Mouse (Mus musculus): ENCODE data around the gene Ppp3ca. TPM values are rescaled to one million over a fixed set of nuclear protein-coding genes. Genes with fewer than 3 reads are reported as not detected.

The Ppp3ca gene
- polyA plus RNA-seq, 2 experiments, result 3.9 to 7.4 TPM

- Histone ChIP-seq H3K27me3 (ENCODE audit: control insufficient read depth, insufficient read depth, low read length) (no peaks in the 10 kb centered on the region), H3K27ac (no peak overlapping the region), H3K9me3 (ENCODE audit: control insufficient read depth, low read length) (no peaks in the 10 kb centered on the region), H3K36me3 (replicated peaks; ENCODE audit: control insufficient read depth, insufficient read depth, low read depth) (no peaks in the 10 kb centered on the region), H3K9ac (replicated peaks) (no peak overlapping the region), H3K4me3 (ENCODE audit: insufficient read depth in 1 of 2, low read depth in 2 of 2, low read length in 2 of 2) (no peak overlapping the region), H3K4me2 (ENCODE audit: low read depth) (no peak overlapping the region), H3K4me1 (replicated peaks; ENCODE audit: control insufficient read depth in 2 of 2, insufficient read depth in 2 of 2, low read length in 1 of 2) (peaks cover 3 to 9% of the 10 kb centered on the region in 2 experiments)
- WGBS (ENCODE audit: insufficient replicate concordance), result 25% methylated on average over 1 of the region's 1 CpGs
- ATAC-seq (ENCODE audit: insufficient read depth) (no peak), DNase-seq (ENCODE audit: low read depth in 3 of 3, low spot score in 3 of 3) (no peak)
- no peak for TF ChIP-seq EP300 (IDR thresholded peaks at IDR 0.05; ENCODE audit: low read depth)
- 0 out of 2 replicates have a peak, but pooled peaks have one; percentile 21 for TF ChIP-seq CTCF (IDR thresholded peaks at IDR 0.05; ENCODE audit: low read depth)
Observed at GRCm38 (mm10) chr3:136769486-136769882, 99.6 kb downstream of the Ppp3ca start.

- no peaks in the 10 kb centered on the region for H3K27me3 ChIP-seq (ENCODE audit: control insufficient read depth, insufficient read depth, low read length)
- TF ChIP-seq CTCF (IDR thresholded peaks at IDR 0.05; ENCODE audit: low read depth), result no peak
- no peak for TF ChIP-seq EP300 (IDR thresholded peaks at IDR 0.05; ENCODE audit: low read depth)
- WGBS (ENCODE audit: insufficient replicate concordance), result 69% methylated on average over 5 of the region's 5 CpGs
Observed at GRCm38 (mm10) chr3:136771700-136772099, 101.8 kb downstream of the Ppp3ca start.

GRCm38 (mm10) chr3:136773217-136773616, 103.3 kb downstream of the Ppp3ca start:
- no peak for TF ChIP-seq EP300 (IDR thresholded peaks at IDR 0.05; ENCODE audit: low read depth)
- H3K4me2 ChIP-seq (ENCODE audit: low read depth), result no peak overlapping the region
- H3K27ac ChIP-seq, result no peak overlapping the region
- peaks cover 3 to 9% of the 10 kb centered on the region in 2 experiments for H3K4me1 ChIP-seq (replicated peaks; ENCODE audit: control insufficient read depth in 2 of 2, insufficient read depth in 2 of 2, low read length in 1 of 2)
- H3K9ac ChIP-seq (replicated peaks), result no peak overlapping the region
- WGBS (ENCODE audit: insufficient replicate concordance), result 32% methylated on average over 4 of the region's 4 CpGs
- H3K36me3 ChIP-seq (replicated peaks; ENCODE audit: control insufficient read depth, insufficient read depth, low read depth), result no peaks in the 10 kb centered on the region
- no peaks in the 10 kb centered on the region for H3K27me3 ChIP-seq (ENCODE audit: control insufficient read depth, insufficient read depth, low read length)
- no peaks in the 10 kb centered on the region for H3K9me3 ChIP-seq (ENCODE audit: control insufficient read depth, low read length)
- H3K4me3 ChIP-seq (ENCODE audit: insufficient read depth in 1 of 2, low read depth in 2 of 2, low read length in 2 of 2), result no peak overlapping the region
- DNase-seq (ENCODE audit: low read depth in 3 of 3, low spot score in 3 of 3) (no peak), ATAC-seq (ENCODE audit: insufficient read depth) (no peak)

More at GRCm38 (mm10) chr3:136771700-136772099, 101.8 kb downstream of the Ppp3ca start:
- DNase-seq (ENCODE audit: low read depth in 3 of 3, low spot score in 3 of 3), result no peak
- Histone ChIP-seq H3K36me3 (replicated peaks; ENCODE audit: control insufficient read depth, insufficient read depth, low read depth) (no peaks in the 10 kb centered on the region), H3K9ac (replicated peaks) (no peak overlapping the region), H3K9me3 (ENCODE audit: control insufficient read depth, low read length) (no peaks in the 10 kb centered on the region), H3K4me1 (replicated peaks; ENCODE audit: control insufficient read depth in 2 of 2, insufficient read depth in 2 of 2, low read length in 1 of 2) (peaks cover 3 to 9% of the 10 kb centered on the region in 2 experiments), H3K4me2 (ENCODE audit: low read depth) (no peak overlapping the region), H3K4me3 (ENCODE audit: insufficient read depth in 1 of 2, low read depth in 2 of 2, low read length in 2 of 2) (no peak overlapping the region), H3K27ac (no peak overlapping the region)
- ATAC-seq (ENCODE audit: insufficient read depth), result no peak

GRCm38 (mm10) chr3:136774196-136774595, 104.3 kb downstream of the Ppp3ca start:
- Histone ChIP-seq H3K36me3 (replicated peaks; ENCODE audit: control insufficient read depth, insufficient read depth, low read depth) (no peaks in the 10 kb centered on the region), H3K27ac (no peak overlapping the region), H3K4me1 (replicated peaks; ENCODE audit: control insufficient read depth in 2 of 2, insufficient read depth in 2 of 2, low read length in 1 of 2) (peaks cover 3% of the 10 kb centered on the region in 2 experiments), H3K4me3 (ENCODE audit: insufficient read depth in 1 of 2, low read depth in 2 of 2, low read length in 2 of 2) (no peak overlapping the region), H3K9ac (replicated peaks) (no peak overlapping the region), H3K9me3 (ENCODE audit: control insufficient read depth, low read length) (no peaks in the 10 kb centered on the region), H3K27me3 (ENCODE audit: control insufficient read depth, insufficient read depth, low read length) (no peaks in the 10 kb centered on the region), H3K4me2 (ENCODE audit: low read depth) (no peak overlapping the region)
- DNase-seq (ENCODE audit: low read depth in 3 of 3, low spot score in 3 of 3), result no peak
- TF ChIP-seq EP300 (IDR thresholded peaks at IDR 0.05; ENCODE audit: low read depth), result no peak
- no peak for TF ChIP-seq CTCF (IDR thresholded peaks at IDR 0.05; ENCODE audit: low read depth)
- no peak for ATAC-seq (ENCODE audit: insufficient read depth)
- WGBS (ENCODE audit: insufficient replicate concordance), result 71% methylated on average over 6 of the region's 6 CpGs

- H3K36me3 ChIP-seq (replicated peaks; ENCODE audit: control insufficient read depth, insufficient read depth, low read depth), result no peaks in the 10 kb centered on the region
- H3K27ac ChIP-seq, result no peak overlapping the region
- H3K9ac ChIP-seq (replicated peaks), result no peak overlapping the region
- no peak overlapping the region for H3K4me2 ChIP-seq (ENCODE audit: low read depth)
- TF ChIP-seq CTCF (IDR thresholded peaks at IDR 0.05; ENCODE audit: low read depth) (no peak), EP300 (IDR thresholded peaks at IDR 0.05; ENCODE audit: low read depth) (no peak)
- no peaks in the 10 kb centered on the region for H3K9me3 ChIP-seq (ENCODE audit: control insufficient read depth, low read length)
- WGBS (ENCODE audit: insufficient replicate concordance), result 71% methylated on average over 4 of the region's 4 CpGs
- no peak overlapping the region for H3K4me3 ChIP-seq (ENCODE audit: insufficient read depth in 1 of 2, low read depth in 2 of 2, low read length in 2 of 2)
- H3K4me1 ChIP-seq (replicated peaks; ENCODE audit: control insufficient read depth in 2 of 2, insufficient read depth in 2 of 2, low read length in 1 of 2), result no peaks in the 10 kb centered on the region; a peak in 1 of 4 replicates
- no peaks in the 10 kb centered on the region for H3K27me3 ChIP-seq (ENCODE audit: control insufficient read depth, insufficient read depth, low read length)
- DNase-seq (ENCODE audit: low read depth in 3 of 3, low spot score in 3 of 3) (no peak), ATAC-seq (ENCODE audit: insufficient read depth) (no peak)
Observed at GRCm38 (mm10) chr3:136776525-136776924, 106.6 kb downstream of the Ppp3ca start.

All from liver, embryonic 14.5 days (tissue).